Mouse (Mus musculus) left cerebral cortex, adult 6 months (tissue): ENCODE results near the gene Eml3. TPM values are rescaled to one million over a fixed set of nuclear protein-coding genes. Genes with fewer than 3 reads are reported as not detected.

Experiments
- long read RNA-seq, 2 experiments: library from polyadenylated mRNA; unstranded; transcript quantifications; one replicate each; pipeline ENCODE4 v2.0.0; 2019 to 2020
- polyA plus RNA-seq: library from polyadenylated mRNA; unstranded; fragments of <200 nt; fragmentation: Nextera tagmentation; gene quantifications from 2 replicates; pipeline ENCODE4 v1.2.3, GENCODE M21; 2021

Eml3 gene
- polyA plus RNA-seq: 3.1 and 4.0 TPM in 2 replicates
- long read RNA-seq, experiment 1, transcript Eml3-201 (22 exons, 3,322 nt): minor isoform, 5 of 15 reads
- long read RNA-seq, experiment 1, transcript Eml3-202 (22 exons, 2,978 nt): major isoform, 6 of 15 reads
- long read RNA-seq, experiment 1, partial matches to known transcripts: 1 of 15 reads
- long read RNA-seq, experiment 1, other reads (novel, unspliced or antisense): 3 of 15 reads
- long read RNA-seq, experiment 2, partial matches to known transcripts: 1 of 3 reads
- long read RNA-seq, experiment 2, other reads (novel, unspliced or antisense): 1 of 3 reads

GRCm38 (mm10) chr19:8929224-8930088 lies at the start of gene Eml3, which contains the start of gene Rom1:
Gene Eml3 (plus strand): TSS chr19:8929552.
Gene Rom1 (minus strand): TSS chr19:8929356.

GRCm38 (mm10) chr19:8880311-8881033 lies 48.9 kb upstream of the Eml3 start, which contains the start of gene Uqcc3:
Gene Uqcc3 (minus strand): TSS chr19:8880923.

GRCm38 (mm10) chr19:8883616-8884015 lies 45.7 kb upstream of the Eml3 start, which contains the start of the genes Lbhd1 and Gm49403:
Gene Lbhd1 (plus strand): TSS chr19:8883732.
Gene Gm49403 (plus strand): TSS chr19:8883930.

GRCm38 (mm10) chr19:8888511-8889385 lies 40.6 kb upstream of the Eml3 start, which contains the start of the genes 1810009A15Rik and Gm49416:
Gene 1810009A15Rik (plus strand): TSS chr19:8888853.
Gene Gm49416 (plus strand): TSS chr19:8888926.

GRCm38 (mm10) chr19:8892829-8893766 lies 36.3 kb upstream of the Eml3 start, which contains the start of gene Ints5:
Gene Ints5 (plus strand): TSS chr19:8893005.

GRCm38 (mm10) chr19:8897865-8898495 lies 31.4 kb upstream of the Eml3 start, which contains the start of gene Ganab:
Gene Ganab (plus strand): TSS chr19:8898071.

GRCm38 (mm10) chr19:8920073-8920736 lies 9.1 kb upstream of the Eml3 start, which contains the start of gene B3gat3:
Gene B3gat3 (plus strand): TSS chr19:8920374.

GRCm38 (mm10) chr19:8941515-8942217 lies 12.3 kb downstream of the Eml3 start, which contains the start of gene Mta2:
Gene Mta2 (plus strand): TSS chr19:8941875.

GRCm38 (mm10) chr19:8953135-8954039 lies 24.0 kb downstream of the Eml3 start, which contains the start of gene Tut1:
Gene Tut1 (plus strand): TSS chr19:8953847.

GRCm38 (mm10) chr19:8966590-8967372 lies 37.4 kb downstream of the Eml3 start, which contains the start of gene Eef1g:
Gene Eef1g (plus strand): TSS chr19:8967041.

GRCm38 (mm10) chr19:8989066-8989566 lies 59.8 kb downstream of the Eml3 start, which contains the start of gene Ahnak:
Gene Ahnak (plus strand): TSS chr19:8989284.

